Mouse (Mus musculus): ENCODE data around the gene Atg4b.
"Not testable (repeated sequence)": the region's sequence is repeated elsewhere in the genome, so short reads cannot be mapped to it uniquely, and the experiment has no call there.

DNA sequence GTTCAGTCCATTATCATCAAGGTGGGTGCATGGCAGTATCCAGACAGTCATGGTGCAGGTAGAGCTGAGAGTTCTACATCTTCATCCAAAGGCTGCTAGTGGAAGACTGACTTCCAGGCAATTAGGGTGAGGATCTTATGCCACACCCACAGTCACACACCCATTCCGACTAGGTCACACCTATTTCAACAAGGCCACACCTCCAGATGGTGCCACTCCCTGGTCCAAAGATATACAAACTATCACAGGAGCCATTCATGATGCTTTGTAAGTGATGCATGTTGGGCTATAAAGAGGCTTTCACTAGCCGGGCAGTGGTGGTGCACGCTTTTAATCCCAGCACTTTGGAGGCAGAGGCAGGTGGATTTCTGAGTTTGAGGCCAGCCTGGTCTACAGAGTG, 12.2 kb downstream of the Atg4b start:
- TF ChIP-seq CTCF, EP300 (IDR thresholded peaks at IDR 0.05; ENCODE audit: low read depth): not testable (repeated sequence)

Measured in heart, postnatal 0 days (tissue).